Mouse (Mus musculus): ENCODE results near the gene Olfr937.

Gene Olfr937

GRCm38 (mm10) chr9:39064851-39065250, at the start of gene Olfr937:
Gene Olfr937 (minus strand): TSS chr9:39064951.
- DNase-seq, result no peak

- DNase-seq, result no peak
Measured at GRCm38 (mm10) chr9:39078787-39079186, 14.0 kb upstream of the Olfr937 start, which contains the start of gene Olfr938. Gene Olfr938 (minus strand): TSS chr9:39078887.

- no peak for DNase-seq
Measured at GRCm38 (mm10) chr9:39023277-39023676, 41.5 kb downstream of the Olfr937 start, which contains the start of gene Olfr146. Gene Olfr146 (minus strand): TSS chr9:39023377.
